Mouse (Mus musculus) midbrain, embryonic 13.5 days (tissue): ENCODE measurements around the gene Tnfrsf17. TPM values are rescaled to one million over a fixed set of nuclear protein-coding genes. Genes with fewer than 3 reads are reported as not detected.
A peak's percentile ranks its signal among the peaks of the same experiment; 100 is the strongest.

ENCODE experiments used
- ATAC-seq: fragments of 200-750 bp; cut with Nextera tagmentation; 2 replicates; pipeline ENCODE4 v1.8.0; 2017; ENCODE audit warnings: mild to moderate bottlenecking, moderate TSS enrichment, moderate library complexity
- H3K27ac ChIP-seq: fragments of 300-500 bp; sonication (generic); 2 replicates; pipeline ENCODE4 v1.5.1; 2015; ENCODE audit warnings: inconsistent platforms, mild to moderate bottlenecking, moderate library complexity
- H3K27me3 ChIP-seq: fragments of 300-500 bp; sonication (generic); 2 replicates; pipeline ENCODE4 v1.6.1; 2015; ENCODE audit warnings: mild to moderate bottlenecking, inconsistent platforms
- H3K36me3 ChIP-seq: fragments of 300-500 bp; sonication (generic); 2 replicates; pipeline ENCODE4 v1.6.1; 2015; ENCODE audit warnings: mild to moderate bottlenecking, inconsistent platforms
- H3K4me1 ChIP-seq: fragments of 300-500 bp; sonication (generic); replicated peaks from 2 replicates; pipeline ENCODE4 v1.6.1; 2015; ENCODE audit warnings: inconsistent platforms
- H3K4me2 ChIP-seq: fragments of 300-500 bp; sonication (generic); replicated peaks from 2 replicates; pipeline ENCODE4 v1.6.1; 2015; ENCODE audit warnings: moderate library complexity, mild to moderate bottlenecking, inconsistent platforms
- H3K4me3 ChIP-seq: fragments of 300-500 bp; sonication (generic); replicated peaks from 2 replicates; pipeline ENCODE4 v1.5.1; 2015; ENCODE audit warnings: mild to moderate bottlenecking, inconsistent platforms
- H3K9ac ChIP-seq: fragments of 300-500 bp; sonication (generic); replicated peaks from 2 replicates; pipeline ENCODE4 v1.6.1; 2015; ENCODE audit warnings: mild to moderate bottlenecking, inconsistent platforms
- H3K9me3 ChIP-seq: fragments of 300-500 bp; sonication (generic); 2 replicates; pipeline ENCODE4 v1.6.1; 2016; ENCODE audit warnings: mild to moderate bottlenecking, inconsistent platforms
- WGBS: fragments of 180-500 bp; shearing (Covaris S2); methylation state at CpG from one replicate; pipeline ENCODE4 v1.1.7; 2015; 5-methylcytosine and 5-hydroxymethylcytosine counted together
- polyA plus RNA-seq: library from polyadenylated mRNA; unstranded; fragments of >200 nt; fragmentation: Nextera tagmentation; extraction: Ambion mirVana; gene quantifications from 2 replicates; pipeline ENCODE4 v1.2.1, GENCODE M21; 2015

The Tnfrsf17 gene
- polyA plus RNA-seq, 1 experiment from 2014 or later = 0.27 TPM

GRCm38 (mm10) chr16:11303741-11304140, 9.9 kb upstream of the Tnfrsf17 start:
- Histone ChIP-seq H3K9ac (no peak overlapping the region), H3K4me2 (no peak overlapping the region), H3K36me3 (no peaks in the 10 kb centered on the region), H3K27ac (no peak overlapping the region), H3K9me3 (no peaks in the 10 kb centered on the region), H3K4me1 (no peaks in the 10 kb centered on the region), H3K27me3 (no peaks in the 10 kb centered on the region), H3K4me3 (no peak overlapping the region)
- ATAC-seq = no peak

- H3K27me3 ChIP-seq = no peaks in the 10 kb centered on the region
- no peaks in the 10 kb centered on the region for H3K4me1 ChIP-seq
- H3K9ac ChIP-seq = no peak overlapping the region
- H3K36me3 ChIP-seq = no peaks in the 10 kb centered on the region
- no peak overlapping the region for H3K4me2 ChIP-seq
- no peak overlapping the region for H3K27ac ChIP-seq
- ATAC-seq = no peak
- 82% methylated on average over 2 of the region's 2 CpGs for WGBS
- H3K4me3 ChIP-seq = no peak overlapping the region
- no peaks in the 10 kb centered on the region for H3K9me3 ChIP-seq
Observed at GRCm38 (mm10) chr16:11305531-11305930, 8.1 kb upstream of the Tnfrsf17 start.

GRCm38 (mm10) chr16:11315786-11316320, 2.2 kb downstream of the Tnfrsf17 start:
- no peaks in the 10 kb centered on the region for H3K4me1 ChIP-seq
- 84% methylated on average over 5 of the region's 5 CpGs for WGBS
- H3K27me3 ChIP-seq = no peaks in the 10 kb centered on the region
- no peak overlapping the region for H3K27ac ChIP-seq
- no peak overlapping the region for H3K4me3 ChIP-seq
- no peaks in the 10 kb centered on the region for H3K9me3 ChIP-seq
- H3K4me2 ChIP-seq = no peak overlapping the region
- H3K9ac ChIP-seq = no peak overlapping the region
- no peaks in the 10 kb centered on the region for H3K36me3 ChIP-seq
- no peak for ATAC-seq

- Histone ChIP-seq H3K27ac (no peak overlapping the region), H3K27me3 (no peaks in the 10 kb centered on the region), H3K9me3 (no peaks in the 10 kb centered on the region), H3K4me1 (no peaks in the 10 kb centered on the region), H3K36me3 (no peaks in the 10 kb centered on the region), H3K4me2 (no peak overlapping the region), H3K4me3 (no peak overlapping the region), H3K9ac (no peak overlapping the region)
- 72% methylated on average over 5 of the region's 5 CpGs for WGBS
- ATAC-seq = no peak
Observed at GRCm38 (mm10) chr16:11316748-11317147, 3.1 kb downstream of the Tnfrsf17 start.

GRCm38 (mm10) chr16:11317324-11317723, 3.7 kb downstream of the Tnfrsf17 start:
- Histone ChIP-seq H3K4me2 (no peak overlapping the region), H3K9me3 (no peaks in the 10 kb centered on the region), H3K9ac (no peak overlapping the region), H3K36me3 (no peaks in the 10 kb centered on the region), H3K4me1 (peaks cover 5% of the 10 kb centered on the region), H3K27me3 (no peaks in the 10 kb centered on the region), H3K4me3 (no peak overlapping the region), H3K27ac (no peak overlapping the region)
- no peak for ATAC-seq
- 80% methylated on average over 6 of the region's 6 CpGs for WGBS

GRCm38 (mm10) chr16:11322409-11323323, 9.1 kb downstream of the Tnfrsf17 start, which contains the start of gene Snx29:
TSS of gene Snx29 (plus strand) at chr16:11322908.
- Histone ChIP-seq H3K27ac (peak within 1 kb of the TSS; percentile 90), H3K36me3 (no peaks in the 10 kb centered on the region), H3K4me2 (peak within 1 kb of the TSS; percentile 95), H3K9me3 (no peaks in the 10 kb centered on the region), H3K4me3 (peak within 1 kb of the TSS; percentile 82), H3K9ac (peak within 1 kb of the TSS; percentile 91), H3K4me1 (peaks cover 16% of the 10 kb centered on the region), H3K27me3 (no peaks in the 10 kb centered on the region)
- ATAC-seq = peak; percentile 98
- 5% methylated on average over 56 of the region's 61 CpGs for WGBS

GRCm38 (mm10) chr16:11323324-11324051, 9.9 kb downstream of the Tnfrsf17 start:
- Histone ChIP-seq H3K4me1 (peaks cover 16% of the 10 kb centered on the region), H3K4me2 (peak overlapping the region; percentile 95), H3K36me3 (no peaks in the 10 kb centered on the region), H3K27ac (peak overlapping the region; percentile 90), H3K27me3 (no peaks in the 10 kb centered on the region), H3K9me3 (no peaks in the 10 kb centered on the region), H3K9ac (peak overlapping the region; percentile 91), H3K4me3 (peak overlapping the region; percentile 82)
- 5% methylated on average over 17 of the region's 17 CpGs for WGBS
- ATAC-seq = peak; percentile 12

- Histone ChIP-seq H3K9ac (no peak overlapping the region), H3K4me2 (no peak overlapping the region), H3K4me3 (no peak overlapping the region), H3K9me3 (0 out of 2 replicates have a peak, but pooled peaks cover 3% of the 10 kb centered on the region), H3K36me3 (no peaks in the 10 kb centered on the region), H3K4me1 (no peaks in the 10 kb centered on the region), H3K27ac (no peak overlapping the region), H3K27me3 (no peaks in the 10 kb centered on the region)
- ATAC-seq = no peak
- 85% methylated on average over 3 of the region's 3 CpGs for WGBS
Observed at GRCm38 (mm10) chr16:11330081-11330800, 16.6 kb downstream of the Tnfrsf17 start.

GRCm38 (mm10) chr16:11331030-11331429, 17.4 kb downstream of the Tnfrsf17 start:
- Histone ChIP-seq H3K36me3 (no peaks in the 10 kb centered on the region), H3K4me3 (no peak overlapping the region), H3K4me1 (no peaks in the 10 kb centered on the region), H3K27me3 (no peaks in the 10 kb centered on the region), H3K4me2 (no peak overlapping the region), H3K9me3 (0 out of 2 replicates have a peak, but pooled peaks cover 3% of the 10 kb centered on the region), H3K9ac (no peak overlapping the region), H3K27ac (no peak overlapping the region)
- no peak for ATAC-seq
- WGBS = 82% methylated on average over 1 of the region's 1 CpGs

- H3K9ac ChIP-seq = no peak overlapping the region
- H3K4me2 ChIP-seq = no peak overlapping the region
- no peak overlapping the region for H3K4me3 ChIP-seq
- no peaks in the 10 kb centered on the region for H3K27me3 ChIP-seq
- H3K9me3 ChIP-seq = no peaks in the 10 kb centered on the region
- no peaks in the 10 kb centered on the region for H3K4me1 ChIP-seq
- no peak overlapping the region for H3K27ac ChIP-seq
- peaks cover 7% of the 10 kb centered on the region; the same call in 1 of the 2 replicates for H3K36me3 ChIP-seq
- WGBS = 83% methylated on average over 4 of the region's 4 CpGs
- no peak for ATAC-seq
Observed at GRCm38 (mm10) chr16:11343292-11343815, 29.7 kb downstream of the Tnfrsf17 start.

- Histone ChIP-seq H3K4me2 (no peak overlapping the region), H3K4me3 (no peak overlapping the region), H3K4me1 (no peaks in the 10 kb centered on the region), H3K27me3 (no peaks in the 10 kb centered on the region), H3K9me3 (no peaks in the 10 kb centered on the region), H3K27ac (no peak overlapping the region), H3K9ac (no peak overlapping the region), H3K36me3 (peaks cover 29% of the 10 kb centered on the region)
- ATAC-seq = no peak
- WGBS = 67% methylated on average over 7 of the region's 7 CpGs
Observed at GRCm38 (mm10) chr16:11351903-11352302, 38.3 kb downstream of the Tnfrsf17 start.
